Mouse (Mus musculus) R1 (cell line): ENCODE results near the gene Stard13.

Experiments used
- DNase-seq: peaks from one replicate; pipeline ENCODE4 v3.0.0-alpha.2; 2018; ENCODE audit warnings: low read depth, low spot score

The Stard13 gene

GRCm38 (mm10) chr5:151022939-151023338 is 210.7 kb downstream of the Stard13 start:
- DNase-seq, result peak; percentile 32

- DNase-seq, result no peak
Observed at GRCm38 (mm10) chr5:151022026-151022425, 211.6 kb downstream of the Stard13 start.

- no peak for DNase-seq
Observed at GRCm38 (mm10) chr5:151020831-151021230, 212.8 kb downstream of the Stard13 start.

GRCm38 (mm10) chr5:151020031-151020820 is 213.4 kb downstream of the Stard13 start:
- peak; percentile 6 for DNase-seq

GRCm38 (mm10) chr5:151018959-151019358 is 214.7 kb downstream of the Stard13 start:
- DNase-seq, result peak; percentile 21

- no peak for DNase-seq
Observed at GRCm38 (mm10) chr5:151018450-151018849, 215.2 kb downstream of the Stard13 start.

- no peak for DNase-seq
Observed at GRCm38 (mm10) chr5:151004216-151004755, 229.3 kb downstream of the Stard13 start.

GRCm38 (mm10) chr5:151002051-151002450 is 231.6 kb downstream of the Stard13 start:
- DNase-seq, result no peak

- no peak for DNase-seq
Observed at GRCm38 (mm10) chr5:151001111-151001510, 232.5 kb downstream of the Stard13 start.

GRCm38 (mm10) chr5:150996586-150996985 is 237.1 kb downstream of the Stard13 start:
- DNase-seq, result no peak

GRCm38 (mm10) chr5:150994096-150994495 is 239.5 kb downstream of the Stard13 start:
- no peak for DNase-seq
